Mouse (Mus musculus): ENCODE results near the gene Kcne1. TPM values are rescaled to one million over a fixed set of nuclear protein-coding genes. Genes with fewer than 3 reads are reported as not detected.

Kcne1 gene
- polyA plus RNA-seq, 1 experiment from 2014 or later, result 0.39 TPM

DNA sequence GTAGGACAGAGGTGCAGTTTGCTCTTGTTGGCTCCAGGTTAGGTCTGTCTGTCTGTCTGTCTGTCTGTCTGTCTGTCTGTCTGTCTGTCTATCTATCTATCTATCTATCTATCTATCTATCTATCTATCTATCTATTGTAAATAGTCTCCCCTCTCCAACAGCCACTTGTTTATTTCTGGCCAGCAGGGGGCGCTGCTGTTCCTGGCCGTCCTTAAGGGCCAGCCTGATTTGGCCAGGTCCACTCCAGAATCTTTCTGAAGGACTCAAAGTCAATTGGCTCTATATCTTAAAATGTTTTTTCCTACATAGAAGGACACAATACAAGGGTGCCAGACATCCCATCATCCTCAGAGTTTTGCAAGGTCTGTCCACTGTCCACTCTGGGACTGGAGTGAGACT lies 25.8 kb upstream of the Kcne1 start:
- Histone ChIP-seq H3K4me1 (replicated peaks) (peaks cover 13% of the 10 kb centered on the region; the same call in 1 of the 2 replicates), H3K4me2 (no peak overlapping the region), H3K9ac (no peak overlapping the region), H3K27me3 (no peaks in the 10 kb centered on the region), H3K27ac (no peak overlapping the region), H3K9me3 (no peaks in the 10 kb centered on the region), H3K4me3 (no peak overlapping the region), H3K36me3 (no peaks in the 10 kb centered on the region)
- ATAC-seq (ENCODE audit: low FRiP score), result no peak
- WGBS, result 2% methylated on average over 2 of the region's 2 CpGs

DNA sequence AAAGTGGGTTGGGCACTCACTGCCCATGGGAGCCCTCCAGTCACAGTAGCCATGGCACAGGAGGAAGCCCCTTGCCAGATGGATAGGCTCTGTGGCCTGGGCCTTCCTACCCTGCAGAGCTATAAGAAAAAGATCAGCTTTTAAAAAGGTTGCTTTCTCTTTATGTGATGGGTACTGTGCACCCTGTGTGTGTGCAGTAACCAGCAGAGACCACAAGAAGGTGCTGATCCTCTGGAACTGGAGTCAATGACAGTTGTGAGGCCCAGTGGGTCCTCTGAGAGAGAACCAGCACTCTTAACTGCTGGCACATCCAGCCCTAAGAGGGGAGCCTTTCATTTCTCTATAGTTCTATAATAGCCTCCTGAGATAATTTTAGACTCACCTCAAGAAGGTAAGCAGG lies 24.1 kb upstream of the Kcne1 start:
- no peaks in the 10 kb centered on the region for H3K27me3 ChIP-seq
- no peak for ATAC-seq (ENCODE audit: low FRiP score)
- H3K4me2 ChIP-seq, result no peak overlapping the region
- no peaks in the 10 kb centered on the region for H3K9me3 ChIP-seq
- no peak overlapping the region for H3K4me3 ChIP-seq
- H3K9ac ChIP-seq, result no peak overlapping the region
- H3K27ac ChIP-seq, result no peak overlapping the region
- H3K36me3 ChIP-seq, result no peaks in the 10 kb centered on the region
- H3K4me1 ChIP-seq (replicated peaks), result peaks cover 13% of the 10 kb centered on the region; the same call in 1 of the 2 replicates

- H3K4me3 ChIP-seq, result no peak overlapping the region
- H3K4me2 ChIP-seq, result no peak overlapping the region
- WGBS, result 44% methylated on average over 6 of the region's 6 CpGs
- H3K27ac ChIP-seq, result peak overlapping the region; percentile 14; the same call in 1 of the 2 replicates
- no peaks in the 10 kb centered on the region for H3K9me3 ChIP-seq
- peak; percentile 59; the same call in 1 of the 2 replicates for ATAC-seq (ENCODE audit: low FRiP score)
- H3K27me3 ChIP-seq, result no peaks in the 10 kb centered on the region
- H3K36me3 ChIP-seq, result no peaks in the 10 kb centered on the region
- H3K9ac ChIP-seq, result no peak overlapping the region
- peaks cover 13% of the 10 kb centered on the region; the same call in 1 of the 2 replicates for H3K4me1 ChIP-seq (replicated peaks)
These were observed 23.2 kb upstream of the Kcne1 start for GRCm38 (mm10) chr16:92382508-92382907.

- no peak overlapping the region for H3K4me3 ChIP-seq
- no peaks in the 10 kb centered on the region for H3K36me3 ChIP-seq
- no peaks in the 10 kb centered on the region for H3K9me3 ChIP-seq
- no peak overlapping the region for H3K27ac ChIP-seq
- H3K27me3 ChIP-seq, result no peaks in the 10 kb centered on the region
- H3K4me1 ChIP-seq (replicated peaks), result peaks cover 13% of the 10 kb centered on the region; the same call in 1 of the 2 replicates
- H3K9ac ChIP-seq, result no peak overlapping the region
- no peak overlapping the region for H3K4me2 ChIP-seq
- 79% methylated on average over 6 of the region's 6 CpGs for WGBS
- ATAC-seq (ENCODE audit: low FRiP score), result no peak
These were observed 21.8 kb upstream of the Kcne1 start for GRCm38 (mm10) chr16:92381092-92381491.

- H3K4me1 ChIP-seq (replicated peaks), result peaks cover 12% of the 10 kb centered on the region
- ATAC-seq (ENCODE audit: low FRiP score), result no peak
- WGBS, result 93% methylated on average over 6 of the region's 6 CpGs
These were observed 17.7 kb upstream of the Kcne1 start for GRCm38 (mm10) chr16:92376976-92377375.

DNA sequence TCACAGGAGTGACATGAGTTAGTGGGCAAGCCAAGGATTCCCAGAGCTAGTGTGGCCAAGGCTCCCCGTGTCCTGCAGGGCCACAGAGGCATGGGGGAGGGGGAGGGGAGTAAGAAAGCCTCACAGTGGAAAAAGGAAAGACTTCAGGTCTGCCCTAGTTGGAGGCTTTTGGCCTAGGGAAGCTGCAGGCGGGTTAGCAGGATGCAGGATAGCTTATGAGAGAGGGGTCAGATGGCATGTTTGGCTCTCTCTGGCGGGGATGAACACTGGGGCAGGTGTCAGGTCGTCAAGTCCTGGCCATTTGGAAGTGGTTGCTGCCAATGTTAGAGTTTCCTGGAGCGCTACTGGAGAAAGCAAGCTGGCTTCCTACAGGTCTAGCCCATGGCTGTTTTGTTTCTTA lies 12.4 kb upstream of the Kcne1 start:
- no peak overlapping the region for H3K9ac ChIP-seq
- no peaks in the 10 kb centered on the region for H3K27me3 ChIP-seq
- no peak overlapping the region for H3K4me2 ChIP-seq
- H3K4me3 ChIP-seq, result no peak overlapping the region
- ATAC-seq (ENCODE audit: low FRiP score), result no peak
- H3K4me1 ChIP-seq (replicated peaks), result peaks cover 25% of the 10 kb centered on the region
- no peaks in the 10 kb centered on the region for H3K9me3 ChIP-seq
- no peak overlapping the region for H3K27ac ChIP-seq
- 55% methylated on average over 5 of the region's 5 CpGs for WGBS
- H3K36me3 ChIP-seq, result no peaks in the 10 kb centered on the region

More at GRCm38 (mm10) chr16:92376976-92377375, 17.7 kb upstream of the Kcne1 start:
- Histone ChIP-seq H3K27me3 (no peaks in the 10 kb centered on the region), H3K27ac (no peak overlapping the region), H3K9ac (no peak overlapping the region), H3K36me3 (no peaks in the 10 kb centered on the region), H3K4me2 (no peak overlapping the region), H3K4me3 (no peak overlapping the region), H3K9me3 (no peaks in the 10 kb centered on the region)

DNA sequence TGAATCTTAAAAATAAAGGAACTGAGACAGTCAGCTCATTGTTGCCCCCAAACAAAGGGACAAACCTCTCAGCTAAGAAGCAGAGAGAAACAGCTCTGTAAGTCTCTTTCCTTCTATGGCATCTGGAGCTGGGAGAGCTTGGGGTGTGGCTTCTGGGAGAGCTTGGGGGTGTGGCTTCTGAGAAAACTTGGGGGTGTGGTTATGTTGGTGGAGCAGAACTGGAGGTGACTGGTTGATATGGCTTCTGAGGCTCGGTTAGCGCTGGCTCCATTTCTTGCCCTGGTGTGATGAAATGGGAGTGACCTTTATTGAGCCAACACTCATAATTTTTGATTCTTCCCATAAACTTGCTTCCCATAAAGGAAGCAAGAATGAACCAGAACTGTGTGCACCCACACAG lies 10.0 kb upstream of the Kcne1 start:
- WGBS, result 70% methylated on average over 2 of the region's 2 CpGs
- Histone ChIP-seq H3K27me3 (no peaks in the 10 kb centered on the region), H3K4me2 (no peak overlapping the region), H3K36me3 (no peaks in the 10 kb centered on the region), H3K27ac (no peak overlapping the region), H3K4me1 (replicated peaks) (peaks cover 25% of the 10 kb centered on the region), H3K9ac (no peak overlapping the region), H3K4me3 (no peak overlapping the region), H3K9me3 (no peaks in the 10 kb centered on the region)
- no peak for ATAC-seq (ENCODE audit: low FRiP score)

GRCm38 (mm10) chr16:92365477-92365876 lies 6.2 kb upstream of the Kcne1 start:
- peaks cover 3% of the 10 kb centered on the region; the same call in 1 of the 2 replicates for H3K4me1 ChIP-seq (replicated peaks)
- H3K27ac ChIP-seq, result no peak overlapping the region
- 47% methylated on average over 7 of the region's 7 CpGs for WGBS
- H3K36me3 ChIP-seq, result no peaks in the 10 kb centered on the region
- no peak overlapping the region for H3K4me2 ChIP-seq
- ATAC-seq (ENCODE audit: low FRiP score), result no peak
- H3K27me3 ChIP-seq, result no peaks in the 10 kb centered on the region
- H3K9me3 ChIP-seq, result no peaks in the 10 kb centered on the region
- no peak overlapping the region for H3K9ac ChIP-seq
- no peak overlapping the region for H3K4me3 ChIP-seq

GRCm38 (mm10) chr16:92360711-92361110 lies 1.4 kb upstream of the Kcne1 start:
- no peak for ATAC-seq (ENCODE audit: low FRiP score)
- Histone ChIP-seq H3K4me1 (replicated peaks) (peaks cover 21% of the 10 kb centered on the region), H3K27ac (no peak overlapping the region), H3K4me2 (no peak overlapping the region), H3K9me3 (no peaks in the 10 kb centered on the region), H3K36me3 (no peaks in the 10 kb centered on the region), H3K9ac (no peak overlapping the region), H3K4me3 (no peak overlapping the region), H3K27me3 (peaks cover 17% of the 10 kb centered on the region; the same call in 1 of the 2 replicates)
- 81% methylated on average over 7 of the region's 7 CpGs for WGBS

GRCm38 (mm10) chr16:92358734-92359133 lies 534 bp downstream of the Kcne1 start:
- Histone ChIP-seq H3K27me3 (peaks cover 20% of the 10 kb centered on the region; the same call in 1 of the 2 replicates), H3K9me3 (no peaks in the 10 kb centered on the region), H3K27ac (no peak overlapping the region), H3K4me1 (replicated peaks) (peaks cover 21% of the 10 kb centered on the region), H3K4me2 (no peak overlapping the region), H3K4me3 (no peak overlapping the region), H3K36me3 (no peaks in the 10 kb centered on the region), H3K9ac (no peak overlapping the region)
- WGBS, result 19% methylated on average over 9 of the region's 9 CpGs
- peak; percentile 55 for ATAC-seq (ENCODE audit: low FRiP score)

- Histone ChIP-seq H3K4me1 (replicated peaks) (peaks cover 21% of the 10 kb centered on the region), H3K36me3 (no peaks in the 10 kb centered on the region), H3K4me3 (no peak overlapping the region), H3K4me2 (no peak overlapping the region), H3K27ac (no peak overlapping the region), H3K27me3 (peaks cover 20% of the 10 kb centered on the region; the same call in 1 of the 2 replicates), H3K9me3 (no peaks in the 10 kb centered on the region), H3K9ac (no peak overlapping the region)
- 17% methylated on average over 10 of the region's 10 CpGs for WGBS
- no peak for ATAC-seq (ENCODE audit: low FRiP score)
These were observed 1.7 kb downstream of the Kcne1 start for GRCm38 (mm10) chr16:92357566-92357965.

- Histone ChIP-seq H3K9ac (no peak overlapping the region), H3K27ac (no peak overlapping the region), H3K9me3 (no peaks in the 10 kb centered on the region), H3K4me2 (no peak overlapping the region), H3K4me1 (replicated peaks) (peaks cover 21% of the 10 kb centered on the region), H3K4me3 (no peak overlapping the region), H3K36me3 (no peaks in the 10 kb centered on the region), H3K27me3 (peaks cover 20% of the 10 kb centered on the region; the same call in 1 of the 2 replicates)
- 47% methylated on average over 9 of the region's 9 CpGs for WGBS
- no peak for ATAC-seq (ENCODE audit: low FRiP score)
These were observed 2.2 kb downstream of the Kcne1 start for GRCm38 (mm10) chr16:92357023-92357422.

DNA sequence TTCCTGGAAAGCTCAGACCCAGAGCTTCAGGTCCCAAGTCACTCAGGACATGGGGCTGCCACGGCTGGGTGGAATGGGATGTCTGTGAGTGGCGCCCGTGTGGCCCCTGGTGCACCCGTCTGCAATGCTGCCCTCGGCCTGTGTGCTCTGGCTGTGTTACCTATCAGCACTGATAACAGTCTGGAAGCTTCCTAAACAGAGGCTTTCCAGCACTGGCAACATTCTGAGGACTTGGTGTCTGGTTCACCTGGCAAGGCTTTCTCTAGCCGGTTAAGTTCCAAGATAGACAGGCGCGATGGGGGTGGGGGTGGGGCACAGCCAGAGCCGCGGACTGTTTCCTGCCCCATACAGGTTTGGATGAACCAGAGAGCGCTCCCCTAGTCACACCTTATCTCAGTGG lies 3.3 kb downstream of the Kcne1 start:
- 83% methylated on average over 11 of the region's 11 CpGs for WGBS
- H3K27ac ChIP-seq, result no peak overlapping the region
- ATAC-seq (ENCODE audit: low FRiP score), result no peak

More for the DNA sequence above, 3.3 kb downstream of the Kcne1 start:
- no peaks in the 10 kb centered on the region for H3K36me3 ChIP-seq
- H3K9me3 ChIP-seq, result no peaks in the 10 kb centered on the region
- H3K9ac ChIP-seq, result no peak overlapping the region
- H3K4me3 ChIP-seq, result no peak overlapping the region
- peaks cover 20% of the 10 kb centered on the region; the same call in 1 of the 2 replicates for H3K27me3 ChIP-seq
- H3K4me2 ChIP-seq, result no peak overlapping the region
- peaks cover 21% of the 10 kb centered on the region for H3K4me1 ChIP-seq (replicated peaks)

Measured in hindbrain, embryonic 13.5 days (tissue).